Mouse (Mus musculus) thymus, postnatal 4 days (tissue): ENCODE data around the gene Rest.
A peak's percentile ranks its signal among the peaks of the same experiment; 100 is the strongest.

ENCODE experiments used
- DNase-seq: peaks from one replicate; pipeline ENCODE4 v3.0.0; 2021

Rest gene

GRCm38 (mm10) chr5:77266066-77266885 lies 985 bp downstream of the Rest start:
- peak; percentile 80 for DNase-seq

- DNase-seq = peak; percentile 34
Observed at GRCm38 (mm10) chr5:77266886-77267401, 1.7 kb downstream of the Rest start.

GRCm38 (mm10) chr5:77267441-77267840 lies 2.1 kb downstream of the Rest start:
- no peak for DNase-seq

- no peak for DNase-seq
Observed at GRCm38 (mm10) chr5:77267957-77268624, 2.8 kb downstream of the Rest start.

- DNase-seq = peak; percentile 60
Observed at GRCm38 (mm10) chr5:77269399-77269798, 4.1 kb downstream of the Rest start.

GRCm38 (mm10) chr5:77273151-77273550 lies 7.9 kb downstream of the Rest start:
- DNase-seq = peak; percentile 77

- peak; percentile 85 for DNase-seq
Observed at GRCm38 (mm10) chr5:77275950-77276349, 10.7 kb downstream of the Rest start.

- no peak for DNase-seq
Observed at GRCm38 (mm10) chr5:77277204-77277603, 11.9 kb downstream of the Rest start.

GRCm38 (mm10) chr5:77281518-77282174 lies 16.4 kb downstream of the Rest start:
- no peak for DNase-seq

- no peak for DNase-seq
Observed at GRCm38 (mm10) chr5:77282242-77282641, 17.0 kb downstream of the Rest start.

GRCm38 (mm10) chr5:77285685-77286084 lies 20.4 kb downstream of the Rest start:
- DNase-seq = no peak

- DNase-seq = no peak
Observed at GRCm38 (mm10) chr5:77286904-77287303, 21.6 kb downstream of the Rest start.

- no peak for DNase-seq
Observed at GRCm38 (mm10) chr5:77287901-77288300, 22.6 kb downstream of the Rest start.

GRCm38 (mm10) chr5:77289686-77290085 lies 24.4 kb downstream of the Rest start:
- no peak for DNase-seq

- DNase-seq = no peak
Observed at GRCm38 (mm10) chr5:77290606-77291005, 25.3 kb downstream of the Rest start.

- no peak for DNase-seq
Observed at GRCm38 (mm10) chr5:77292803-77293522, 27.7 kb downstream of the Rest start.

- DNase-seq = no peak
Observed at GRCm38 (mm10) chr5:77299486-77299885, 34.2 kb downstream of the Rest start.

GRCm38 (mm10) chr5:77301296-77301903 lies 36.1 kb downstream of the Rest start:
- no peak for DNase-seq

- no peak for DNase-seq
Observed at GRCm38 (mm10) chr5:77307821-77308553, 42.7 kb downstream of the Rest start.

- DNase-seq = peak; percentile 76
Observed at GRCm38 (mm10) chr5:77309051-77309906, 44.0 kb downstream of the Rest start.
